Comparison of ENCODE assay signal across 8 mouse cellular contexts in the genomic region with DNA sequence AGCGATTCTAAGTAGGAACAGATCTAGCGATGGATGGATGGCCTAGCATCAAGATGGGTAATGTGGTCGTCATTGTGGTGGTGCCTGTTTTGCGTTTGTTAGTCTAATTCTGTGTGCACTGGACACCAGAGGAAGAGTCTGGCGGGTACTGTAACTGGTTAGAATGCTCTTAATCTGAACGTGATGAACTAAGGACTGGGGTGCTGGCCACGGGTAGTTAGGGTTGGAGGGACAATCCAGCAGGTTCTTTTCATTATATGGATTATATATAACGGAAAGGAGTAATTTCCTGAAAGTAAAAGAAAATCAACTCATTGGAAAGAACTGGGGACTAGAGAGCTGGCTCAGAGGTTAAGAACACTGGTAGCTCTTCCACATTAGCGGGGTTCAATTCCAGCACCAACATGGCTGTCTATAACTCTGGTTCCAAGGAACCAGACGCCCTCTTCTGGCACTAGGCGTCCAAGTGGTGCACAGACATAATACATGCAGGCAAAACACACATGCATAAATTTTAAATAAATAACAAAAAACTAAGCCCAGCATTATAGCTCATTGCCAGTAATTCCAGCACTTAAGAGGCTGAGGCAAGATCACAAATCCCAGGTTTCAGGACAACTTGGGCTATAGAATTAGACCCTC. TPM values are rescaled to one million over a fixed set of nuclear protein-coding genes. Genes with fewer than 3 reads are reported as not detected.
DNase-seq lines count a peak whose midpoint lies in the region; ATAC-seq and TF ChIP-seq lines count a peak whose summit lies in the region.

No protein-coding gene starts in this region.

- peak overlapping the region; percentile 84 for H3K4me3 ChIP-seq in lung, embryonic 14.5 days (ENCODE audit: low read depth, low read length)
- peak overlapping the region; percentile 84 for H3K4me3 ChIP-seq in forebrain, embryonic 10.5 days
- peak overlapping the region; percentile 92 for H3K4me3 ChIP-seq in stomach, postnatal 0 days (ENCODE audit: low read depth, low read length)

- H3K27me3 ChIP-seq in lung, embryonic 14.5 days (ENCODE audit: insufficient read depth, low read length) = no peaks in the 10 kb centered on the region
- H3K27me3 ChIP-seq in forebrain, embryonic 10.5 days (ENCODE audit: poor library complexity, severe bottlenecking) = no peaks in the 10 kb centered on the region
- no peaks in the 10 kb centered on the region for H3K27me3 ChIP-seq in stomach, postnatal 0 days (ENCODE audit: control insufficient read depth, insufficient read depth, low read length)

- no peak for TF ChIP-seq EP300 in stomach, postnatal 0 days (optimal IDR thresholded peaks at IDR 0.05)

- DNase-seq in lung, embryonic 14.5 days = peak; percentile 86
- no peak for DNase-seq in lung, postnatal 14 days
- DNase-seq in adrenal gland, postnatal 25 days = peak; percentile 39
- peak; percentile 41 for DNase-seq in forebrain, embryonic 10.5 days (ENCODE audit: extremely low spot score, low spot score)
- DNase-seq in kidney, adult 9 months = peak; percentile 57
- DNase-seq in lung, postnatal 4 days = peak; percentile 57 to 67
- peak; percentile 57 for DNase-seq in stomach, postnatal 0 days (ENCODE audit: low spot score)
- DNase-seq in gastrocnemius, postnatal 10 days = no peak

- ATAC-seq in lung, embryonic 14.5 days (ENCODE audit: insufficient read depth) = no peak; the same call in 1 of the 2 replicates
- ATAC-seq in stomach, postnatal 0 days (ENCODE audit: low FRiP score, low TSS enrichment) = no peak

- H3K4me2 ChIP-seq in lung, embryonic 14.5 days = peak overlapping the region; percentile 64
- peak overlapping the region; percentile 85 for H3K4me2 ChIP-seq in stomach, postnatal 0 days (replicated peaks; ENCODE audit: low read depth)

- H3K9ac ChIP-seq in lung, embryonic 14.5 days = peak overlapping the region; percentile 86
- H3K9ac ChIP-seq in stomach, postnatal 0 days (ENCODE audit: low read length) = peak overlapping the region; percentile 80

- WGBS in lung, embryonic 14.5 days = 13% methylated on average over 11 of the region's 11 CpGs
- 12% methylated on average over 11 of the region's 11 CpGs for WGBS in forebrain, embryonic 10.5 days
- 15% methylated on average over 11 of the region's 11 CpGs for WGBS in stomach, postnatal 0 days

- H3K27ac ChIP-seq in lung, embryonic 14.5 days (ENCODE audit: low read depth) = peak overlapping the region; percentile 94
- peak overlapping the region; percentile 98 for H3K27ac ChIP-seq in forebrain, embryonic 10.5 days
- peak overlapping the region; percentile 94 for H3K27ac ChIP-seq in stomach, postnatal 0 days (replicated peaks)

- H3K4me1 ChIP-seq in lung, embryonic 14.5 days (ENCODE audit: insufficient read depth) = peaks cover 4% of the 10 kb centered on the region; the same call in 1 of the 2 replicates
- peaks cover 23% of the 10 kb centered on the region for H3K4me1 ChIP-seq in forebrain, embryonic 10.5 days
- H3K4me1 ChIP-seq in stomach, postnatal 0 days (replicated peaks; ENCODE audit: control insufficient read depth, insufficient read depth) = 0 out of 2 replicates have a peak, but pooled peaks cover 2% of the 10 kb centered on the region

- no peaks in the 10 kb centered on the region for H3K36me3 ChIP-seq in lung, embryonic 14.5 days (ENCODE audit: insufficient read depth)
- H3K36me3 ChIP-seq in forebrain, embryonic 10.5 days (replicated peaks) = peaks cover 12% of the 10 kb centered on the region
- H3K36me3 ChIP-seq in stomach, postnatal 0 days (ENCODE audit: control insufficient read depth, insufficient read depth, low read length) = no peaks in the 10 kb centered on the region

- no peaks in the 10 kb centered on the region for H3K9me3 ChIP-seq in lung, embryonic 14.5 days (ENCODE audit: low read depth, low read length)
- no peaks in the 10 kb centered on the region for H3K9me3 ChIP-seq in forebrain, embryonic 10.5 days
- no peaks in the 10 kb centered on the region for H3K9me3 ChIP-seq in stomach, postnatal 0 days (ENCODE audit: control insufficient read depth, low read length)

- peak; percentile 59 for TF ChIP-seq CTCF in lung, embryonic 14.5 days (IDR thresholded peaks at IDR 0.05; ENCODE audit: low read depth)
- TF ChIP-seq CTCF in stomach, postnatal 0 days (IDR thresholded peaks at IDR 0.05; ENCODE audit: low read depth) = peak; percentile 71

RNA-seq across cellular contexts. Expression of gene Ppm1g, which starts 0.9 kb away (rescaled TPM):
- 144 and 148 TPM in 2 replicates for polyA plus RNA-seq in lung, embryonic 14.5 days (2014; fragmentation: Nextera tagmentation; extraction: Ambion mirVana)
- 105 and 137 TPM in 2 replicates for total RNA-seq in adrenal gland, postnatal 25 days (2021)
- 218 TPM in 2 replicates for polyA plus RNA-seq in forebrain, embryonic 10.5 days (2016; fragmentation: Nextera tagmentation; extraction: Ambion mirVana)
- 57.8 and 59.4 TPM in 2 replicates for polyA plus RNA-seq in stomach, postnatal 0 days (2015; fragmentation: Nextera tagmentation; extraction: Ambion mirVana)
- 10 to 100 TPM; 41.7 to 43.9 TPM for total RNA-seq in gastrocnemius, postnatal 10 days (2021)

RNA-seq across cellular contexts. Expression of gene Nrbp1, which starts 19.2 kb away (rescaled TPM):
- polyA plus RNA-seq in lung, embryonic 14.5 days (2014; fragmentation: Nextera tagmentation; extraction: Ambion mirVana) = 158 and 165 TPM in 2 replicates
- total RNA-seq in adrenal gland, postnatal 25 days (2021) = 80.5 and 107 TPM in 2 replicates
- 136 and 143 TPM in 2 replicates for polyA plus RNA-seq in forebrain, embryonic 10.5 days (2016; fragmentation: Nextera tagmentation; extraction: Ambion mirVana)
- polyA plus RNA-seq in stomach, postnatal 0 days (2015; fragmentation: Nextera tagmentation; extraction: Ambion mirVana) = 95.3 and 95.9 TPM in 2 replicates
- total RNA-seq in gastrocnemius, postnatal 10 days (2021) = 10 to 100 TPM; 74.7 to 76.3 TPM

RNA-seq across cellular contexts. Expression of gene Zfp513, which starts 19.3 kb away (rescaled TPM):
- polyA plus RNA-seq in lung, embryonic 14.5 days (2014; fragmentation: Nextera tagmentation; extraction: Ambion mirVana) = 5.4 and 7.1 TPM in 2 replicates
- 28.4 and 34.3 TPM in 2 replicates for total RNA-seq in adrenal gland, postnatal 25 days (2021)
- 8.5 and 9.0 TPM in 2 replicates for polyA plus RNA-seq in forebrain, embryonic 10.5 days (2016; fragmentation: Nextera tagmentation; extraction: Ambion mirVana)
- 4.8 and 5.3 TPM in 2 replicates for polyA plus RNA-seq in stomach, postnatal 0 days (2015; fragmentation: Nextera tagmentation; extraction: Ambion mirVana)
- 10 to 100 TPM in 1 of 2 experiments, 1 to 10 TPM in 1; 8.2 to 12.1 TPM for total RNA-seq in gastrocnemius, postnatal 10 days (2021)

RNA-seq across cellular contexts. Expression of gene Gm9970, which starts 19.6 kb away (rescaled TPM):
- polyA plus RNA-seq in lung, embryonic 14.5 days (2014; fragmentation: Nextera tagmentation; extraction: Ambion mirVana) = 0.37 and 0.38 TPM in 2 replicates
- not detected in 2 replicates for total RNA-seq in adrenal gland, postnatal 25 days (2021)
- 0.29 and 0.31 TPM in 2 replicates for polyA plus RNA-seq in forebrain, embryonic 10.5 days (2016; fragmentation: Nextera tagmentation; extraction: Ambion mirVana)
- polyA plus RNA-seq in stomach, postnatal 0 days (2015; fragmentation: Nextera tagmentation; extraction: Ambion mirVana) = 0.38 and 1.0 TPM in 2 replicates
- total RNA-seq in gastrocnemius, postnatal 10 days (2021) = not detected

RNA-seq across cellular contexts. Expression of gene Eif2b4, which starts 28.2 kb away (rescaled TPM):
- 64.2 and 70.6 TPM in 2 replicates for polyA plus RNA-seq in lung, embryonic 14.5 days (2014; fragmentation: Nextera tagmentation; extraction: Ambion mirVana)
- 45.2 and 52.6 TPM in 2 replicates for total RNA-seq in adrenal gland, postnatal 25 days (2021)
- 85.4 and 91.7 TPM in 2 replicates for polyA plus RNA-seq in forebrain, embryonic 10.5 days (2016; fragmentation: Nextera tagmentation; extraction: Ambion mirVana)
- polyA plus RNA-seq in stomach, postnatal 0 days (2015; fragmentation: Nextera tagmentation; extraction: Ambion mirVana) = 44.2 and 47.7 TPM in 2 replicates
- total RNA-seq in gastrocnemius, postnatal 10 days (2021) = 10 to 100 TPM; 47.9 to 49.8 TPM

Comparison
In these comparisons a context has a peak if more than half of its experiments do, and no peak if none do; other contexts are left out.
1. DNase-seq: peak in lung, embryonic 14.5 days (single experiment), adrenal gland, postnatal 25 days (single experiment), forebrain, embryonic 10.5 days (single experiment), kidney, adult 9 months (single experiment), lung, postnatal 4 days (2 of 2) and stomach, postnatal 0 days (single experiment); none in lung, postnatal 14 days (single experiment) and gastrocnemius, postnatal 10 days (single experiment).
2. Peak in every context shown above with its lines, with median percentiles within 50 percentile points of each other: H3K27ac ChIP-seq and H3K4me3 ChIP-seq.